Mouse (Mus musculus): Measurements from ENCODE around the gene Mcfd2.

Mcfd2 gene

DNA sequence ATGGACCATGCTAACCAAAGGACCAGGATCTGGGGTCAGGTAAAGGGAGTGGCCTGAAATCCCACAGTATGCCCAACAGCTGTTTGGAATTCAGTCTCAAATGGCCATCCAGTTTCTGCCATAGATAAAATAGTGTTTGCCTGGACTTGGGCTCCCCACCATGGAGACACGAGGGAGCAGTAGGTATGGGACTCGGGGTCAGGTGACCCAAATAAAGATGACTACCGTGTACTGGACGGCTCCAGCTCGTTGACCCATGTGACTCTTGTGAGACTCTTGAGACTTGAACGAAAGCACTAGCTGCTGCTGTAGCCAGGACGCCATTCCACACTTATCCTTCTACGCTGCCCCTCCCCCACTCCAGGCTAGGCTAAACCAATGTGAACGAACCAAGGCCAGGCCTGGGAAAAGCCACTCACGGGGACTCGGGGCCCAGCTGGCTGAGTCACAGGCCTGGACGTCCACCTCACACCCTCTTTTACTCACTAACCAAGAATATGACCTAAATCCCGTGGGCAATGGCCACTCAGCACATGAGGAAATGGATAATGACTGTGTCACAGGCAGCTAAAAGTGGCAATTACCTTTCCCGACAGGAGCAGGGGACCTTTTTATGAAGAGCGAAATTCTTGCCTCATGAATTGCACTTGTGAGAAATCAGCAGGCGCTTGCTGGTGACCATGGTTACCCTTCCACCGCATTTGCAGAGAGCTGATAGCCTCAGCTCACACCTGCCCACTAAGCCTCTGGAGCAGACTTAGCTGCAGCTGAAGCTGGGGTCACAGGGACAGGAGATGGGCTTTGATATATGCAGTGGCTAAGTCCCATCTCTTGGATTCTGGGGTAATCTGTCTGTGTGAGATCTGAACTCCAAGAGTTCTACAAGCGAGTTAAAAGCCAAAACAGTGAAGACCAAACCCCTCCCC is 28.7 kb downstream of the Mcfd2 start:
- no peak for DNase-seq (ENCODE audit: low read depth, low spot score)

DNA sequence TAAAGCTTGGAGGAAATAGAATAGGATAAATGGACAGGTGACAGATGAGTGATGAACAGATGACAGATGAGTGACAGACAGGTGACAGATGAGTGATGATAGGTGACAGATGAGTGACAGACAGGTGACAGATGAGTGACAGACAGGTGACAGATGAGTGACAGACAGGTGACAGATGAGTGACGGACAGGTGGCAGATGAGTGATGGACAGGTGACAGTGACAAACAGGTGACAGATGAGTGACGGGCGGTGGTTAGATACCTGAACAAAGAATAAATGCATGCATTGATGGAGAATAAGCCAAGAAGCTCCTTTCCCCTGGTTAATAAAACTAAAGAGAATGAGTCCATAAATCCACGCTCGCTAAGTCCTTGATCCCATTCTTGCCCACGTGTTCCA is 30.7 kb downstream of the Mcfd2 start:
- no peak for DNase-seq (ENCODE audit: low read depth, low spot score)

DNA sequence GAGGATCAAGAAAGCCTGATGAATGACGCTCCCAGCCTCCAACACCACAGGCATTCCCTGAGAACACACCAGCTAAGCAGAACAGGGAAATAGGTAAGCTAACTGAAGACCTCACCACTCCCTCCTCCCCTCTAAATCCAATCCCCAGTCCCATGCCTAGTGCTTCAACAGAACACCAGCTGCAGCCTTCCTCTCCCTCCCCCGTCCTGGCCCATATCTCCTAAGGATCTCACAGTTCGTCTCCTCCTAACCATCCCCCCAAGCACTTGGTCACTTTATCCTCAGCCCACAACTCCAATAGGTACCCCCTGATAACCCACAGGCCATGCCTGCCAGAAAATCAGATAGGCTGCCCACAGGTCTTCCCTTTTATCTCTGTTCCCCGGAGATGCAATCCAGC is 37.9 kb downstream of the Mcfd2 start:
- no peak for DNase-seq (ENCODE audit: low read depth, low spot score)

DNA sequence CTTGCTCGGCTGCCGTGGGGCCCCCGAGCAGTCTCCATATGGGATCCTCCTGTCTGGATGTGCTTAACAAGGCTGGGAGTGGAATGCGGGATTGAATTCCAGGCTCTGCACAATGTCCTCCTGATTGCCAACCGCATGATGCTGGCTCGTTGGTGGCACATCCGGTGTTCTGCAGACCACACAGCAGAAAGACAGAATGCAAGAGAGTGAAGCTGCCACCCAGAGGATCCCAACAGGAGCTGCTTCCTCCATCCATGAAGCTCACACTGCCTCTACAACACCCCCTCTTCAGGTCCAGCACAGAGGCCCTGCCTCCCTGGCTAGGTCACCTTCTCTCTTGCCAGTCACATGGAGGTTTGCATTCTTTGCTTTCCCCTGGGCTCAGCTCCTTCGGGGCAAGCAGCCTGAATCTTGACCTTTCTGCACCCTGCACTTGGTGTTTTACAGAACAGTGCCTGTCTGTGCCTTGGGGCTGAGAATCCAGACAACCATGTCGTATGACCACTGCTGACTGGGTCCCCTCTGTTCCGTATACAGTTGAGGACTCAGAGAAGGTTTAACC is 39.6 kb downstream of the Mcfd2 start:
- DNase-seq (ENCODE audit: low read depth, low spot score) = no peak

DNA sequence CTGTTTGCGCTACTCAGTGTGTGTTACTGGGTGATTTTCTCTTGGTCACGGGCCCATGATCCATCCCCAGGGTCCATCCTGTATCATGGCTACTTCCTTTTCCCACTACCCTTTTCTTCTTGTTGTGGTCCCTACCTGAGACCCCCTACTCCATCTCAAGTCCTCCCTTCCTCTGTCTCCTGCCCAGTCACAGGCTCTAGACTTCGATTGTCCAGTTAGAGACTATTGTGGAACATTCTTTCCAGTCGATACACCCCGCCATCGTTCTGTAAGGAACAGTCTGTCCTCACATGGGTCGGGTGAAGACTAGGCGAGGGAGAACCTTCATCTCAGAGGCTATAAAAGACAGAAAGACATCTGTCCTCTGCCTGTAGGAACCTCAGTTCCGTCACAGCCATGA is 40.4 kb downstream of the Mcfd2 start:
- DNase-seq (ENCODE audit: low read depth, low spot score) = no peak

DNA sequence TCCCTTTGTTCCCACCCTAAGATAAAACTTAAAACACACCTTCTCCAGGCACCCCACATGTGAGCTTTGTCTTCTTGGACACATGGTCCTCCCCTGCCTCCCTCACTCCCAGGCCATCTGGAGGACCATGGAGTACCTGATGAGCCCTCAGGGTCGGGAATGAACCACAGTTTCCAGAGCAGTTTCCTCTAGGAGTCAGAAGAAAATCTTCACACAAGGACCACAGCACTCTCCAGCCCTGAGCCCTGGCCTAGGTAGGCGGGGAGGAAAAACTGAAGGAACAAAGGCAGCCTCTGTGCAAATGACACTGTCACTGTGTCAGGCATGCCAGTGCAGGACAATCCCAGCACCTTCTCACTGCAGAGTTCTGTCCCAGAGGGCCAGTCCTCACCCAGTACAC is 41.3 kb downstream of the Mcfd2 start:
- no peak for DNase-seq (ENCODE audit: low read depth, low spot score)

DNA sequence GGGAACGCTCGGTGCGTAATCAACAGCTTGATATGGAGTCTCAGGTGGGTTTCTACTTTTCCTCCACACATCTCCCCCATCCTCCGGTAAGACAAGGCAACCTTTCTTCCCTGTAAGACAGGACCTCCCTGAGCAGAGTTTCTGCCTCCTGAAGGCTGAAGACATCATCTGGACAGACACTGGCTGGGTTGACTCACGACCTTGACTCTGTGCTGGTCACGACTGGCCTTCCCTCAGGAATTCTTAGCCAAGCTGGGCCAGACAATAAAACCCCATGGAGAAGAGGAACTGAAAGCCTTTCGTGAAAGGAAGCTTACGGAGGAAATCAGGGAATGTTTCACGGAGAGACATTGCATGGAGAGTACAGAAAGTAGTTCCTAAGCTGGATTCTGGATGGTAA is 46.3 kb downstream of the Mcfd2 start:
- no peak for DNase-seq (ENCODE audit: low read depth, low spot score)

DNA sequence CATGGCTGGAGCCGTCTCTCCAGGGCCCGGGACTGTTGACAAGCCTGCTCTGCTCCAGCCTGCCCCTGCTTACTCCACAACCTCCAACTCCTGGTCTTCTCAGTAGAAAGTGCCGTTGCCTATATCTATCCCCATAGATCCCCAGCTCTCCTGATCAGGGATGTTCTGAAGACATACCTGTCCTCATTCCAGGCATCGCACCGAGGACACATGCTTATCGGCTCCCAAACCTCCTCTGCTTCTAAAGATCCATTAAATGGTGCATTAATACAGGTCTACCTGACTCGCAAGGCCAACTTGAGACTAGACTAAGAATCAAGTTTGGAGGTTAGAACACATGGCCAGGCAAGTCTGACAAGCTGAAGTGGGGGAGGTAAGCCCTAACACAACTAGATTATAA is 51.2 kb downstream of the Mcfd2 start:
- no peak for DNase-seq (ENCODE audit: low read depth, low spot score)

DNA sequence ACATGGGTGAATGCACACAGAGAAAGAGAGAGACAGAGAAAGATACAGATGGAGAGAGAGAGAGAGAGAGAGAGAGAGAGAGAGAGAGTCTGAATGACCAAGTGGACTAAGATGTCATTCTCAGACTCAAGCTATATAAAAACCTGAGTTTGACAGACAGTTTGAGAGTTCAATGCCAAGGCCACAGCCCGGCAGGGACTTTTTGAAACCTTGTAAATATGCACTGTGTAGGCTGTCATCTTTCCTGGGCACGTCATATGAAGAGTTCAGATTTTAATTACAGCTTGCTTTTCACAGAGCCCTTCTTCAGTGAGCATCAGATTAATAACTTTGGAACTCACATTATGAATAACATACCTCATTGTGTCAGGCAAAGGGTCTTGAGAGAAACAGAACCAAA is 55.2 kb downstream of the Mcfd2 start:
- DNase-seq (ENCODE audit: low read depth, low spot score) = no peak

DNA sequence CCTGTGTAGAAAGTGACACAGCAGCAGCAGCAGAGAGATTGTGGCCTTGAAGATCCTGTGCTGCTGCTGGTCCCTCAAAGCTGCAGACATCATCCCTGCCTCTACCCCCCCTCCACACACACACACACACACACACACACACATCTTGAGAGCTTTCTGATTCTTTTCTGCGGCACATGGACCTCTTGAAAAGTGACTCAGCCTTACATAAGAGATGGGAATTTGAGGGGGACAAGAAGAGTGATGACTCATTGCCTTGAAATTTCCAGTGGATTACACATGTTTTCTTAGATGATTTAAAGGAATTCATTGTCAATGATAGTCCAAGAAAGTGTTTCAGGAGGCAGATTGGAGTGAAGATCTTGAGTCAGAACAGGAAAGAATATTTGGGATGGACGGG is 58.9 kb downstream of the Mcfd2 start:
- DNase-seq (ENCODE audit: low read depth, low spot score) = no peak

Measured in R1 (cell line).